Mouse (Mus musculus) small intestine, adult 2 months (tissue): ENCODE data around the gene Rab1b.
A peak's percentile ranks its signal among the peaks of the same experiment; 100 is the strongest.

Source experiments
- CTCF ChIP-seq: fragments of 200-500 bp; IDR thresholded peaks from 2 replicates; pipeline ENCODE4 v1.5.1; 2012; ENCODE audit warnings: low read depth, mild to moderate bottlenecking, control low read depth, inconsistent platforms, low read length, moderate library complexity, mixed read lengths; ENCODE audit not compliant: insufficient replicate concordance, insufficient read length; ENCODE audit errors: extremely low read depth
- POLR2A ChIP-seq: fragments of 200-500 bp; IDR thresholded peaks from 2 replicates; pipeline ENCODE4 v1.6.1; 2012; ENCODE audit warnings: low read depth, mild to moderate bottlenecking, control low read depth, inconsistent platforms, low read length, moderate library complexity

GRCm38 (mm10) chr19:5050047-5050905 lies 56.6 kb downstream of the Rab1b start, which contains the start of gene Rin1:
- TF ChIP-seq CTCF: peak; percentile 40; the same call in 1 of the 2 replicates
- no peak for TF ChIP-seq POLR2A
